Mouse (Mus musculus): ENCODE measurements around the gene 1110017D15Rik. TPM values are rescaled to one million over a fixed set of nuclear protein-coding genes. Genes with fewer than 3 reads are reported as not detected.
A peak's percentile ranks its signal among the peaks of the same experiment; 100 is the strongest.

1110017D15Rik gene
- polyA plus RNA-seq (2015; fragmentation: Nextera tagmentation; extraction: Ambion mirVana) = 0.65 and 0.87 TPM in 2 replicates

GRCm38 (mm10) chr4:41517233-41517632 lies at the start of gene 1110017D15Rik:
1110017D15Rik (minus strand) TSS chr4:41517333.
- 76% methylated on average over 2 of the region's 2 CpGs for WGBS
- ATAC-seq (ENCODE audit: insufficient read depth, low FRiP score) = no peak
- Histone ChIP-seq H3K27ac (ENCODE audit: low read length) (no peak within 1 kb of the TSS), H3K9me3 (replicated peaks; ENCODE audit: control insufficient read depth, low read length) (no peaks in the 10 kb centered on the region), H3K9ac (ENCODE audit: low read length) (no peak within 1 kb of the TSS), H3K36me3 (ENCODE audit: control insufficient read depth, insufficient read depth, low read length) (no peaks in the 10 kb centered on the region), H3K4me3 (replicated peaks; ENCODE audit: low read length) (no peak within 1 kb of the TSS), H3K27me3 (ENCODE audit: control insufficient read depth, insufficient read depth, low read length) (no peaks in the 10 kb centered on the region; the same call in 1 of the 2 replicates), H3K4me1 (ENCODE audit: control insufficient read depth, insufficient read depth, low read length) (no peaks in the 10 kb centered on the region), H3K4me2 (ENCODE audit: low read depth, low read length) (no peak within 1 kb of the TSS)

- H3K4me3 ChIP-seq (replicated peaks; ENCODE audit: low read length) = no peak overlapping the region
- no peaks in the 10 kb centered on the region for H3K36me3 ChIP-seq (ENCODE audit: control insufficient read depth, insufficient read depth, low read length)
- H3K9me3 ChIP-seq (replicated peaks; ENCODE audit: control insufficient read depth, low read length) = no peaks in the 10 kb centered on the region
- no peak for ATAC-seq (ENCODE audit: insufficient read depth, low FRiP score)
- H3K9ac ChIP-seq (ENCODE audit: low read length) = no peak overlapping the region
- H3K4me2 ChIP-seq (ENCODE audit: low read depth, low read length) = no peak overlapping the region
- H3K27me3 ChIP-seq (ENCODE audit: control insufficient read depth, insufficient read depth, low read length) = peaks cover 5% of the 10 kb centered on the region; the same call in 1 of the 2 replicates
- 5% methylated on average over 3 of the region's 3 CpGs for WGBS
- H3K27ac ChIP-seq (ENCODE audit: low read length) = no peak overlapping the region
- peaks cover 5% of the 10 kb centered on the region; the same call in 1 of the 2 replicates for H3K4me1 ChIP-seq (ENCODE audit: control insufficient read depth, insufficient read depth, low read length)
Measured at GRCm38 (mm10) chr4:41566123-41566522, 49.0 kb upstream of the 1110017D15Rik start.

- Histone ChIP-seq H3K4me1 (ENCODE audit: control insufficient read depth, insufficient read depth, low read length) (0 out of 2 replicates have a peak, but pooled peaks cover under 1% of the 10 kb centered on the region), H3K27ac (ENCODE audit: low read length) (no peak overlapping the region), H3K4me3 (replicated peaks; ENCODE audit: low read length) (no peak overlapping the region), H3K9ac (ENCODE audit: low read length) (no peak overlapping the region), H3K4me2 (ENCODE audit: low read depth, low read length) (no peak overlapping the region), H3K9me3 (replicated peaks; ENCODE audit: control insufficient read depth, low read length) (no peaks in the 10 kb centered on the region), H3K36me3 (ENCODE audit: control insufficient read depth, insufficient read depth, low read length) (no peaks in the 10 kb centered on the region), H3K27me3 (ENCODE audit: control insufficient read depth, insufficient read depth, low read length) (peaks cover 2% of the 10 kb centered on the region; the same call in 1 of the 2 replicates)
- ATAC-seq (ENCODE audit: insufficient read depth, low FRiP score) = no peak
- WGBS = 82% methylated on average over 5 of the region's 5 CpGs
Measured at GRCm38 (mm10) chr4:41563297-41563696, 46.2 kb upstream of the 1110017D15Rik start.

- Histone ChIP-seq H3K36me3 (ENCODE audit: control insufficient read depth, insufficient read depth, low read length) (no peaks in the 10 kb centered on the region), H3K27me3 (ENCODE audit: control insufficient read depth, insufficient read depth, low read length) (no peaks in the 10 kb centered on the region), H3K9ac (ENCODE audit: low read length) (no peak overlapping the region), H3K4me1 (ENCODE audit: control insufficient read depth, insufficient read depth, low read length) (no peaks in the 10 kb centered on the region), H3K4me3 (replicated peaks; ENCODE audit: low read length) (no peak overlapping the region), H3K27ac (ENCODE audit: low read length) (no peak overlapping the region), H3K4me2 (ENCODE audit: low read depth, low read length) (no peak overlapping the region), H3K9me3 (replicated peaks; ENCODE audit: control insufficient read depth, low read length) (no peaks in the 10 kb centered on the region)
- 64% methylated on average over 3 of the region's 3 CpGs for WGBS
- ATAC-seq (ENCODE audit: insufficient read depth, low FRiP score) = no peak
Measured at GRCm38 (mm10) chr4:41557092-41557491, 40.0 kb upstream of the 1110017D15Rik start.

GRCm38 (mm10) chr4:41556311-41556953 lies 39.3 kb upstream of the 1110017D15Rik start:
- Histone ChIP-seq H3K9ac (ENCODE audit: low read length) (no peak overlapping the region), H3K36me3 (ENCODE audit: control insufficient read depth, insufficient read depth, low read length) (no peaks in the 10 kb centered on the region), H3K27me3 (ENCODE audit: control insufficient read depth, insufficient read depth, low read length) (no peaks in the 10 kb centered on the region), H3K4me1 (ENCODE audit: control insufficient read depth, insufficient read depth, low read length) (no peaks in the 10 kb centered on the region), H3K9me3 (replicated peaks; ENCODE audit: control insufficient read depth, low read length) (no peaks in the 10 kb centered on the region), H3K4me2 (ENCODE audit: low read depth, low read length) (no peak overlapping the region), H3K27ac (ENCODE audit: low read length) (no peak overlapping the region), H3K4me3 (replicated peaks; ENCODE audit: low read length) (no peak overlapping the region)
- WGBS = 50% methylated on average over 5 of the region's 5 CpGs
- ATAC-seq (ENCODE audit: insufficient read depth, low FRiP score) = no peak

GRCm38 (mm10) chr4:41554994-41555663 lies 38.0 kb upstream of the 1110017D15Rik start:
- ATAC-seq (ENCODE audit: insufficient read depth, low FRiP score) = peak; percentile 60; the same call in 1 of the 2 replicates
- Histone ChIP-seq H3K27me3 (ENCODE audit: control insufficient read depth, insufficient read depth, low read length) (no peaks in the 10 kb centered on the region), H3K4me3 (replicated peaks; ENCODE audit: low read length) (no peak overlapping the region), H3K36me3 (ENCODE audit: control insufficient read depth, insufficient read depth, low read length) (no peaks in the 10 kb centered on the region), H3K9ac (ENCODE audit: low read length) (no peak overlapping the region), H3K27ac (ENCODE audit: low read length) (peak overlapping the region; percentile 39; the same call in 1 of the 2 replicates), H3K4me2 (ENCODE audit: low read depth, low read length) (no peak overlapping the region), H3K9me3 (replicated peaks; ENCODE audit: control insufficient read depth, low read length) (no peaks in the 10 kb centered on the region), H3K4me1 (ENCODE audit: control insufficient read depth, insufficient read depth, low read length) (no peaks in the 10 kb centered on the region)
- WGBS = 59% methylated on average over 14 of the region's 14 CpGs

- Histone ChIP-seq H3K9ac (ENCODE audit: low read length) (no peak overlapping the region), H3K27me3 (ENCODE audit: control insufficient read depth, insufficient read depth, low read length) (no peaks in the 10 kb centered on the region), H3K4me3 (replicated peaks; ENCODE audit: low read length) (no peak overlapping the region), H3K36me3 (ENCODE audit: control insufficient read depth, insufficient read depth, low read length) (no peaks in the 10 kb centered on the region), H3K27ac (ENCODE audit: low read length) (no peak overlapping the region), H3K9me3 (replicated peaks; ENCODE audit: control insufficient read depth, low read length) (no peaks in the 10 kb centered on the region), H3K4me1 (ENCODE audit: control insufficient read depth, insufficient read depth, low read length) (no peaks in the 10 kb centered on the region), H3K4me2 (ENCODE audit: low read depth, low read length) (no peak overlapping the region)
- no peak for ATAC-seq (ENCODE audit: insufficient read depth, low FRiP score)
- WGBS = 72% methylated on average over 11 of the region's 11 CpGs
Measured at GRCm38 (mm10) chr4:41553116-41553515, 36.0 kb upstream of the 1110017D15Rik start.

GRCm38 (mm10) chr4:41552529-41552928 lies 35.4 kb upstream of the 1110017D15Rik start:
- ATAC-seq (ENCODE audit: insufficient read depth, low FRiP score) = peak; percentile 7; the same call in 1 of the 2 replicates
- no peak overlapping the region for H3K4me2 ChIP-seq (ENCODE audit: low read depth, low read length)
- H3K36me3 ChIP-seq (ENCODE audit: control insufficient read depth, insufficient read depth, low read length) = no peaks in the 10 kb centered on the region
- 33% methylated on average over 6 of the region's 6 CpGs for WGBS
- no peaks in the 10 kb centered on the region for H3K4me1 ChIP-seq (ENCODE audit: control insufficient read depth, insufficient read depth, low read length)
- H3K9ac ChIP-seq (ENCODE audit: low read length) = no peak overlapping the region
- H3K27me3 ChIP-seq (ENCODE audit: control insufficient read depth, insufficient read depth, low read length) = no peaks in the 10 kb centered on the region
- H3K27ac ChIP-seq (ENCODE audit: low read length) = no peak overlapping the region
- H3K4me3 ChIP-seq (replicated peaks; ENCODE audit: low read length) = no peak overlapping the region
- no peaks in the 10 kb centered on the region for H3K9me3 ChIP-seq (replicated peaks; ENCODE audit: control insufficient read depth, low read length)

GRCm38 (mm10) chr4:41547086-41547485 lies 30.0 kb upstream of the 1110017D15Rik start:
- WGBS = 75% methylated on average over 1 of the region's 1 CpGs
- no peaks in the 10 kb centered on the region for H3K4me1 ChIP-seq (ENCODE audit: control insufficient read depth, insufficient read depth, low read length)
- no peaks in the 10 kb centered on the region for H3K9me3 ChIP-seq (replicated peaks; ENCODE audit: control insufficient read depth, low read length)
- H3K9ac ChIP-seq (ENCODE audit: low read length) = no peak overlapping the region
- H3K27ac ChIP-seq (ENCODE audit: low read length) = no peak overlapping the region
- no peaks in the 10 kb centered on the region for H3K27me3 ChIP-seq (ENCODE audit: control insufficient read depth, insufficient read depth, low read length)
- no peak overlapping the region for H3K4me3 ChIP-seq (replicated peaks; ENCODE audit: low read length)
- ATAC-seq (ENCODE audit: insufficient read depth, low FRiP score) = no peak
- no peak overlapping the region for H3K4me2 ChIP-seq (ENCODE audit: low read depth, low read length)
- no peaks in the 10 kb centered on the region for H3K36me3 ChIP-seq (ENCODE audit: control insufficient read depth, insufficient read depth, low read length)
